Mouse (Mus musculus) embryonic fibroblast, embryonic 13.5 days (primary cell): ENCODE results near the gene Emx1.

Experiments
- CTCF ChIP-seq: IDR thresholded peaks from 2 replicates; pipeline ENCODE4 v1.5.1; 2011; ENCODE audit warnings: mild to moderate bottlenecking, control low read depth, low read length, moderate library complexity, borderline replicate concordance; ENCODE audit not compliant: insufficient read depth
- POLR2A ChIP-seq: IDR thresholded peaks from 2 replicates; pipeline ENCODE4 v1.6.1; 2011; ENCODE audit warnings: low read depth, mild to moderate bottlenecking, control low read depth, low read length, moderate library complexity

GRCm38 (mm10) chr6:85210686-85211085 is 23.4 kb downstream of the Emx1 start:
- TF ChIP-seq POLR2A (no peak), CTCF (no peak)
